Mouse (Mus musculus) lung, adult 2 months (tissue): ENCODE measurements around the gene Dntt.

Source experiments
- CTCF ChIP-seq: fragments of 200-500 bp; IDR thresholded peaks from 2 replicates; pipeline ENCODE4 v1.5.1; 2011; ENCODE audit warnings: mild to moderate bottlenecking, low read length, control low read depth; ENCODE audit not compliant: insufficient read depth
- POLR2A ChIP-seq: fragments of 200-500 bp; IDR thresholded peaks from 2 replicates; pipeline ENCODE4 v1.6.1; 2011; ENCODE audit warnings: low read depth, mild to moderate bottlenecking, control low read depth, low read length, borderline replicate concordance; ENCODE audit errors: extremely low read depth

- TF ChIP-seq POLR2A, result no peak
- TF ChIP-seq CTCF, result no peak
These were observed 52.5 kb downstream of the Dntt start for GRCm38 (mm10) chr19:41081589-41081988.
